Mouse (Mus musculus) urinary bladder, postnatal 36 days (tissue): ENCODE data around the gene Mtmr12.
A peak's percentile ranks its signal among the peaks of the same experiment; 100 is the strongest.
"Not testable (repeated sequence)": the region's sequence is repeated elsewhere in the genome, so short reads cannot be mapped to it uniquely, and the experiment has no call there.

ENCODE experiments used
- DNase-seq, 2 experiments: peaks; one replicate each; pipeline ENCODE4 v3.0.0; 2022; ENCODE audit warnings: low spot score in 2 of 2, mixed read lengths in 1 of 2

Mtmr12 gene

GRCm38 (mm10) chr15:12204319-12205159 is at the start of gene Mtmr12:
TSS of gene Mtmr12 (plus strand) at chr15:12205028.
- peak; percentile 100 for DNase-seq

- DNase-seq = no peak
Observed at GRCm38 (mm10) chr15:12178126-12178525, 26.7 kb upstream of the Mtmr12 start.

GRCm38 (mm10) chr15:12181181-12181805 is 23.5 kb upstream of the Mtmr12 start:
- not testable (repeated sequence) for DNase-seq

- peak; percentile 24 to 51 for DNase-seq
Observed at GRCm38 (mm10) chr15:12193880-12194816, 10.7 kb upstream of the Mtmr12 start.

GRCm38 (mm10) chr15:12194817-12195735 is 9.8 kb upstream of the Mtmr12 start:
- DNase-seq = no peak

GRCm38 (mm10) chr15:12195966-12196365 is 8.9 kb upstream of the Mtmr12 start:
- DNase-seq = no peak

GRCm38 (mm10) chr15:12196410-12197191 is 8.2 kb upstream of the Mtmr12 start:
- DNase-seq = peak; percentile 54 to 57

- DNase-seq = no peak
Observed at GRCm38 (mm10) chr15:12197361-12197760, 7.5 kb upstream of the Mtmr12 start.

GRCm38 (mm10) chr15:12200021-12200420 is 4.8 kb upstream of the Mtmr12 start:
- DNase-seq = no peak

GRCm38 (mm10) chr15:12201856-12202255 is 3.0 kb upstream of the Mtmr12 start:
- no peak for DNase-seq

GRCm38 (mm10) chr15:12202456-12202855 is 2.4 kb upstream of the Mtmr12 start:
- DNase-seq = no peak

- not testable (repeated sequence) for DNase-seq
Observed at GRCm38 (mm10) chr15:12203008-12203407, 1.8 kb upstream of the Mtmr12 start.

GRCm38 (mm10) chr15:12203512-12204318 is 1.1 kb upstream of the Mtmr12 start:
- DNase-seq = no peak

GRCm38 (mm10) chr15:12205160-12205901 is 503 bp downstream of the Mtmr12 start:
- DNase-seq = no peak

GRCm38 (mm10) chr15:12205902-12206645 is 1.2 kb downstream of the Mtmr12 start:
- DNase-seq = no peak

- no peak for DNase-seq
Observed at GRCm38 (mm10) chr15:12206646-12207222, 1.9 kb downstream of the Mtmr12 start.

GRCm38 (mm10) chr15:12207556-12208090 is 2.8 kb downstream of the Mtmr12 start:
- DNase-seq = no peak
